Mouse (Mus musculus) hematopoietic stem cell, adult 5-6 weeks (primary cell): ENCODE results near the gene Smg1. TPM values are rescaled to one million over a fixed set of nuclear protein-coding genes. Genes with fewer than 3 reads are reported as not detected.
"Not testable (repeated sequence)": the region's sequence is repeated elsewhere in the genome, so short reads cannot be mapped to it uniquely, and the experiment has no call there.

Experiments
- ATAC-seq, 2 experiments: fragments of 125-278 bp in 1 of 2; replicated peaks in 1 of 2; 2 replicates each; pipeline ENCODE4 v1.8.0; 2016 to 2017; ENCODE audit warnings: inconsistent platforms in 2 of 2, mild to moderate bottlenecking in 2 of 2, moderate number of reproducible peaks in 2 of 2, low read depth in 1 of 2, moderate TSS enrichment in 1 of 2; ENCODE audit not compliant: low FRiP score in 2 of 2, poor library complexity in 2 of 2, severe bottlenecking in 2 of 2, insufficient read depth in 1 of 2, low TSS enrichment in 1 of 2
- total RNA-seq: library from RNA; stranded (forward); fragments of 172-1452, 232-1000 nt; gene quantifications from 2 replicates; pipeline ENCODE4 v1.2.3, GENCODE M21; 2017

Gene Smg1
- total RNA-seq, 1 experiment from 2014 or later = 62.4 TPM

- ATAC-seq = no peak
Observed at GRCm38 (mm10) chr7:118179782-118180181, 63.7 kb downstream of the Smg1 start.

GRCm38 (mm10) chr7:118175821-118176355 is 67.6 kb downstream of the Smg1 start:
- no peak for ATAC-seq

- ATAC-seq = not testable (repeated sequence)
Observed at GRCm38 (mm10) chr7:118170125-118170524, 73.3 kb downstream of the Smg1 start.

- ATAC-seq = no peak
Observed at GRCm38 (mm10) chr7:118163006-118163405, 80.5 kb downstream of the Smg1 start.

- ATAC-seq = no peak
Observed at GRCm38 (mm10) chr7:118160121-118160520, 83.3 kb downstream of the Smg1 start.

- ATAC-seq = no peak
Observed at GRCm38 (mm10) chr7:118156461-118156860, 87.0 kb downstream of the Smg1 start.

- no peak for ATAC-seq
Observed at GRCm38 (mm10) chr7:118154150-118154549, 89.3 kb downstream of the Smg1 start.

- no peak for ATAC-seq
Observed at GRCm38 (mm10) chr7:118143602-118144001, 99.9 kb downstream of the Smg1 start.

GRCm38 (mm10) chr7:118143123-118143522 is 100.3 kb downstream of the Smg1 start:
- no peak for ATAC-seq

GRCm38 (mm10) chr7:118141271-118141670 is 102.2 kb downstream of the Smg1 start:
- no peak for ATAC-seq

GRCm38 (mm10) chr7:118135128-118135527 is 108.3 kb downstream of the Smg1 start:
- no peak for ATAC-seq

GRCm38 (mm10) chr7:118129430-118130041 is 113.9 kb downstream of the Smg1 start, which contains the start of gene Arl6ip1:
TSS of gene Arl6ip1 (minus strand) at chr7:118129662.
- ATAC-seq = peak; percentile 97 to 98

GRCm38 (mm10) chr7:118128925-118129429 is 114.5 kb downstream of the Smg1 start:
- ATAC-seq = peak; percentile 47 to 69

- no peak for ATAC-seq
Observed at GRCm38 (mm10) chr7:118126219-118126875, 117.1 kb downstream of the Smg1 start.

- no peak for ATAC-seq
Observed at GRCm38 (mm10) chr7:118125736-118126135, 117.7 kb downstream of the Smg1 start.

GRCm38 (mm10) chr7:118123512-118124411 is 119.7 kb downstream of the Smg1 start:
- ATAC-seq = no peak

GRCm38 (mm10) chr7:118122235-118122634 is 121.2 kb downstream of the Smg1 start:
- ATAC-seq = no peak

- ATAC-seq = no peak
Observed at GRCm38 (mm10) chr7:118120654-118121053, 122.8 kb downstream of the Smg1 start.
